Mouse (Mus musculus): Measurements from ENCODE around the gene Cnnm2. TPM values are rescaled to one million over a fixed set of nuclear protein-coding genes. Genes with fewer than 3 reads are reported as not detected.

The Cnnm2 gene
- total RNA-seq, 2 experiments from 2014 or later, result 13.6 to 20.3 TPM

DNA sequence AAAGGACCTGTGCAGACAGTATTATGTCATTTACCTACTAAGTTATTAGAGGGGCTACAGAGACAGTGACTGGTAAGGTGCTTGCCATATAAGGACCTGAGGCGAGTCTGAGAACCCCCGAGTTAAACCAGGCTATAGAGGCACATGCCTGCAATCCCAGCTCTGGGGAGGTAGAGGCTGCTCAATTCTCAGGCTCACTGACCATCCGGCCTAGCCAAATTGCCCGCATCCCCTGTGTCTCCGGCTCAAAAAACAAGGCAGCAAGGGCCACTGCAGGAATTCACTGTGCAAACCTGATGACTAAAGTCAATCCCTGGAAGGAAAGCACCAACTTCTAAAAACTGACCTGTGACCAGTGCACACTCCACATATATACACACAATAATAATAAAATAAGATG, 142.0 kb downstream of the Cnnm2 start:
- no peak for ATAC-seq (replicated peaks; ENCODE audit: low FRiP score, low TSS enrichment, poor library complexity, severe bottlenecking)

DNA sequence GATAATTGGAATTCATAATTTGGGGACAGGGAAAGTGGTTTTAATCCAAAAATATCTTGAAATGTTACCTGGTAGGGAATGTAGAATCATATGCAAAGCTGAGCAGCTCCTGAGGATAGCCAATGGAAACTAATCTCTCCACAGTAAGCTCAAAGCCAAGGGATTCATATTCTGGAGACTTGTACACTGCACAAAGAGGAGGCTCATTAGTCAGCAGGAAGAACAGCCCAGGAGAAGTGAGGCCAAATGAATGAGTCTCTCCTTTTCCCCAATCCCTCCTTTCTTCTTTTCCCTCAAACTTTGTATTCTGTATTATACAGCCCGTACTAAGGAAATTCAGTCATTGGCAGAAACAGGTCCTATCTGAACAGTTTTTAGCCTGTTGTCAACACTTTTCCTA, 143.5 kb downstream of the Cnnm2 start:
- ATAC-seq (replicated peaks; ENCODE audit: low FRiP score, low TSS enrichment, poor library complexity, severe bottlenecking), result no peak

DNA sequence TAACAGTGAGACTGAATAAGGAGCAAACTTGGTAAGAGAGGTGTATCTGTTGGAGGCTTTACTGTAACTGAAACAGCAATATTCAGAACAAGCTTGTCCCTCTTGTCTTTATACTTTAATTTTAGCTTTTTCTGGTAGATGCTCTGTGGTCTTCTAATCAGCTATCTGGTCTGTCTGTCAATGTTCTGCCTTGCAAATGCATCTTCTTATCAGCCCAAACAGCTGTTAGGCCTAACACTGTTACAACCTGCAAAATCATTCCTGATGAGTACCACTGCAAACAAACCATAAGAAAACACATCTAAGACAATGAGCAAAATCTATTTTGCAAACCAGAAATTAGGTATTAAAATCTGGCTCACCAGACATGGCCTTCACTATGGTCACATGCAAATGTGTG, 144.0 kb downstream of the Cnnm2 start:
- ATAC-seq (replicated peaks; ENCODE audit: low FRiP score, low TSS enrichment, poor library complexity, severe bottlenecking), result peak; percentile 80

- ATAC-seq (replicated peaks; ENCODE audit: low FRiP score, low TSS enrichment, poor library complexity, severe bottlenecking), result no peak
Observed at GRCm38 (mm10) chr19:46905971-46906370, 144.6 kb downstream of the Cnnm2 start.

GRCm38 (mm10) chr19:46908207-46908606, 146.8 kb downstream of the Cnnm2 start:
- no peak for ATAC-seq (replicated peaks; ENCODE audit: low FRiP score, low TSS enrichment, poor library complexity, severe bottlenecking)

GRCm38 (mm10) chr19:46908977-46909376, 147.6 kb downstream of the Cnnm2 start:
- no peak for ATAC-seq (replicated peaks; ENCODE audit: low FRiP score, low TSS enrichment, poor library complexity, severe bottlenecking)

DNA sequence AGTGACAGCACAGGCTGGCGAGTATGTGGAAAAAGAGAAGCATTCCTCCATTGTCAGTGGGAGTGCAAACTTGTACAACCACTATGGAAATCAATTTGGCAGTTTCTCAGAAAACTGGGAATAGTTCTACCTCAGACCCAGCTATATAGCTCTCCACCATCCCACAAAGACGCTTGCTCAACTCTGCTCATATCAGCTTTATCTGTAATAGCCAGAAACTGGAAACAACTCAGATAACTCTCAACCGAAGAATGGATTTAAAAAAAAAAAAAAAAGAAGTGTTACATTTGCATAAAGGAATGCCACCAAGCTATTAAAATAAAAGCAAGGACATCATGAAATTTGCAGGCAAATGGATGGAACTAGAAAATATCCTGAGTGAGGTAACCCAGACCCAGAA, 150.1 kb downstream of the Cnnm2 start:
- 0 out of 2 replicates have a peak, but pooled peaks have one; percentile 39 for ATAC-seq (replicated peaks; ENCODE audit: low FRiP score, low TSS enrichment, poor library complexity, severe bottlenecking)

DNA sequence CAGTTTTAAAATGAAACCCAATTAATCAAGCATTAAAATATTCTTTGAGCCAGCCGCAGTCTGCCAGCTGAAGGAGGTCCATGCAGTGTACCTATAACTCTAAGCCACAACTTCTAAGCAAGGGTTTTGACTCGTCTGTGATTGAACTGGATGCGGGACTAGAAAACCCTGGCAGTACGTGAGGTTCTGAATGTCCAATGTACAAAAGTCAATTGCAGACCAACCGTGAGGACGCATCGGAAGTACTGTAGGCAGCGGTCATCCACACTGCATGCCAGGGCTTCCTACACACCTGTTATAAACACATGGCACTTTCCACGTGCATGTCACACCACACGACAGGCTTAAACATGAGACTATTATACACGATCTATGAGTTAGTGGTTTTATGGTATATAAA, 152.2 kb downstream of the Cnnm2 start:
- ATAC-seq (replicated peaks; ENCODE audit: low FRiP score, low TSS enrichment, poor library complexity, severe bottlenecking), result no peak

DNA sequence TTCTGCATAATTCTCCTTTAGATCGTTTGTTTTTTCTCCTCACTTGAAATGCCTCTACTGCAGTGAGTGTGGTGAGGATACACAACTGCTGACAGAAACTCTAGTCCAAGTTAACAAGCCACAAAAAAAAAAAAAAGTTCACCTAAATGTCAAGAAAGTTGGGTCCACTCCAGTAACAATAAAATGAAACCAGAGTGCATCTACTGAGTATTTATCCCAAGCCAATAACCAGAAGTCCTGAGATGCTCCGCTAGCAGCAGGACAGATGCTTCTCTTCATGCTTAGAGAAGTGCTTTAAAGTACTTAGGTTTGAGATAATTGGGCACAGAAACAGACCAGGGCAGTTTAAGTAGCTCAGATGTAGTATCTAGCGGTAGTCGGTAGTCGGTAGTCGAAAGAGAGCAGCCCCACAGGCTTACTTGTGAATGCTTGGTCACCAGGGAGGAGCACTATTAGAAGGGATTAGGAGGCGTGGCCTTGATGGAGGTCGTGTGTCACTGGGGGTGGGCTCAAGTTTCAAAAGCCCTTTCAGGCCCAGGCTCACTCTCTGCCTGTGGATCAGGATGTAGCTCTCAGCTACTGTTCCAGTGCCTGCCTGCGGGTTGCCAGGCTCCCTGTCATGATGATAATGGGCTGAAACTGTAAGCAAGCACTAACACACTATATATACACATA, 154.1 kb downstream of the Cnnm2 start:
- peak; percentile 54; the same call in 1 of the 2 replicates for ATAC-seq (replicated peaks; ENCODE audit: low FRiP score, low TSS enrichment, poor library complexity, severe bottlenecking)

- no peak for ATAC-seq (replicated peaks; ENCODE audit: low FRiP score, low TSS enrichment, poor library complexity, severe bottlenecking)
Observed at GRCm38 (mm10) chr19:46920571-46920970, 159.2 kb downstream of the Cnnm2 start.

DNA sequence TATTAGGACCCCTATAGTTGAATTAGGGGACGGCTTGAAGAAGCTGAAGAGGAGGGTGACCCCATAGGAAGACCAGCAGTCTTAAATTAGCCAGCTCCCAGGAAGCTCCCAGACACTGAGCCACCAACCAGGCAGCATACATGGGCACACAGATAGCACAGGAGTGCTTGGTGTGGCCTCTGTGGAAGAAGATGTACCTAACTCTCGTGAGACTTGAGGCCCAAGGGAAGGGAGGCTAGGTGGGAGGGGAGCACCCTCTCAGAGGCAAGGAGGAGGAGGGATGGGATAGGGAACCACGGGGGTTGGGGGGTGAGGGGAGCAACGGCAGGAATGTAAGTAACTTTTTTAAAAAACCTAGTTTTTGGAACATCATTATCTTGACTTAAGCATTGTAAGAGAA, 165.0 kb downstream of the Cnnm2 start:
- ATAC-seq (replicated peaks; ENCODE audit: low FRiP score, low TSS enrichment, poor library complexity, severe bottlenecking), result no peak; the same call in 1 of the 2 replicates

GRCm38 (mm10) chr19:46926951-46927350, 165.6 kb downstream of the Cnnm2 start:
- ATAC-seq (replicated peaks; ENCODE audit: low FRiP score, low TSS enrichment, poor library complexity, severe bottlenecking), result no peak

- ATAC-seq (replicated peaks; ENCODE audit: low FRiP score, low TSS enrichment, poor library complexity, severe bottlenecking), result no peak
Observed at GRCm38 (mm10) chr19:46928136-46928535, 166.7 kb downstream of the Cnnm2 start.

GRCm38 (mm10) chr19:46929044-46929587, 167.7 kb downstream of the Cnnm2 start:
- ATAC-seq (replicated peaks; ENCODE audit: low FRiP score, low TSS enrichment, poor library complexity, severe bottlenecking), result 0 out of 2 replicates have a peak, but pooled peaks have one; percentile 21

Other genes starting within 250 kb of the Cnnm2 start
- gene Arl3, start 188.4 kb upstream of the Cnnm2 start, total RNA-seq (2014; fragmentation: Nextera tagmentation), result 14.2 and 17.8 TPM in 2 replicates
- gene Arl3, start 188.4 kb upstream of the Cnnm2 start, total RNA-seq (2017), result 22.6 and 31.7 TPM in 2 replicates
- 10.6 and 20.1 TPM in 2 replicates for gene Sfxn2, start 188.2 kb upstream of the Cnnm2 start, total RNA-seq (2014; fragmentation: Nextera tagmentation)
- gene Sfxn2, start 188.2 kb upstream of the Cnnm2 start, total RNA-seq (2017), result 9.8 and 21.1 TPM in 2 replicates
- 16.1 and 24.1 TPM in 2 replicates for gene Wbp1l, start 162.5 kb upstream of the Cnnm2 start, total RNA-seq (2014; fragmentation: Nextera tagmentation)
- 17.9 and 20.8 TPM in 2 replicates for gene Wbp1l, start 162.5 kb upstream of the Cnnm2 start, total RNA-seq (2017)
- not detected in 2 replicates for gene Cyp17a1, start 88.4 kb upstream of the Cnnm2 start, total RNA-seq (2014; fragmentation: Nextera tagmentation)
- gene Cyp17a1, start 88.4 kb upstream of the Cnnm2 start, total RNA-seq (2017), result not detected in 2 replicates
- 11.3 TPM in 2 replicates for gene Borcs7, start 71.7 kb upstream of the Cnnm2 start, total RNA-seq (2014; fragmentation: Nextera tagmentation)
- gene Borcs7, start 71.7 kb upstream of the Cnnm2 start, total RNA-seq (2017), result 3.5 and 4.3 TPM in 2 replicates
- 6.5 and 6.6 TPM in 2 replicates for gene As3mt, start 54.1 kb upstream of the Cnnm2 start, total RNA-seq (2014; fragmentation: Nextera tagmentation)
- gene As3mt, start 54.1 kb upstream of the Cnnm2 start, total RNA-seq (2017), result 1.6 and 16.2 TPM in 2 replicates